Mouse (Mus musculus): ENCODE measurements around the gene Lrp10.

GRCm38 (mm10) chr14:54442548-54442947 lies 21.4 kb upstream of the Lrp10 start:
- TF ChIP-seq E2F4 (IDR thresholded peaks at IDR 0.05; ENCODE audit: insufficient read depth): no peak
- TF ChIP-seq POLR2A (IDR thresholded peaks at IDR 0.05; ENCODE audit: insufficient read length, low read depth): no peak
- no peak for TF ChIP-seq REST (IDR thresholded peaks at IDR 0.05; ENCODE audit: insufficient read depth, insufficient read length)
- no peak for TF ChIP-seq TCF12 (IDR thresholded peaks at IDR 0.05; ENCODE audit: insufficient read depth, poor library complexity, severe bottlenecking)
- TF ChIP-seq USF1 (IDR thresholded peaks at IDR 0.05; ENCODE audit: low read depth): no peak
- no peak for TF ChIP-seq POLR2AphosphoS2 (IDR thresholded peaks at IDR 0.05; ENCODE audit: insufficient read length, low read depth)
- no peak for TF ChIP-seq MAX (IDR thresholded peaks at IDR 0.05; ENCODE audit: low read depth)
- TF ChIP-seq SRF (IDR thresholded peaks at IDR 0.05; ENCODE audit: control insufficient read depth, insufficient read length, low read depth): no peak
- no peak for TF ChIP-seq MYOG (IDR thresholded peaks at IDR 0.05; ENCODE audit: control insufficient read depth in 1 of 3, insufficient read depth in 1 of 3, insufficient read length in 2 of 3, low read depth in 2 of 3)
- TF ChIP-seq TCF3 (IDR thresholded peaks at IDR 0.05; ENCODE audit: insufficient read length, low read depth): no peak
- TF ChIP-seq MYOD1 (IDR thresholded peaks at IDR 0.05; ENCODE audit: control insufficient read depth in 1 of 3, insufficient read length in 2 of 3, low read depth in 2 of 3): no peak
- no peak for TF ChIP-seq CEBPB (IDR thresholded peaks at IDR 0.05; ENCODE audit: insufficient read depth, poor library complexity, severe bottlenecking)

All from myocyte (in vitro differentiated cells).